Mouse (Mus musculus): ENCODE results near the gene 2210016L21Rik.

GRCm38 (mm10) chr5:114985074-114985473 lies 43.1 kb downstream of the 2210016L21Rik start:
- TF ChIP-seq POLR2A (IDR thresholded peaks at IDR 0.05; ENCODE audit: borderline replicate concordance, extremely low read depth, low read depth, low read length), result no peak
- TF ChIP-seq CTCF (IDR thresholded peaks at IDR 0.05; ENCODE audit: insufficient read depth, low read length), result no peak

All from lung, adult 2 months (tissue).